ENCODE assay signal across 9 mouse cellular contexts in genomic region chr16:92286609-92287008, GRCm38 (mm10). TPM values are rescaled to one million over a fixed set of nuclear protein-coding genes. Genes with fewer than 3 reads are reported as not detected.
DNase-seq lines count a peak whose midpoint lies in the region; ATAC-seq and TF ChIP-seq lines count a peak whose summit lies in the region.
"Had no signal": no experiment of that assay in that cellular context is flagged by ENCODE, and none has a peak within 500 bp of the region (broad histone marks: within the 10 kb centered on the region; RNA-seq: fewer than 3 reads in every experiment).

No protein-coding gene starts in this region.

- WGBS in kidney, embryonic 14.5 days, result 10% methylated on average over 7 of the region's 7 CpGs
- 9% methylated on average over 7 of the region's 7 CpGs for WGBS in liver, adult 2 months

- peak; percentile 70 for TF ChIP-seq CTCF in liver, adult 2 months (IDR thresholded peaks at IDR 0.05; ENCODE audit: low read depth, low read length)

- no peak for TF ChIP-seq POLR2A in liver, adult 2 months (IDR thresholded peaks at IDR 0.05; ENCODE audit: extremely low read depth, insufficient read depth, low read length)

- no peak overlapping the region for H3K4me3 ChIP-seq in kidney, embryonic 14.5 days (ENCODE audit: low read length)
- no peak overlapping the region for H3K4me3 ChIP-seq in liver, adult 2 months (ENCODE audit: insufficient read depth, low read depth, low read length)

- 0 out of 2 replicates have a peak, but pooled peaks cover 3% of the 10 kb centered on the region for H3K27me3 ChIP-seq in kidney, embryonic 14.5 days (ENCODE audit: control insufficient read depth, insufficient read depth, low read length)
- H3K27me3 ChIP-seq in liver, adult 2 months (ENCODE audit: control insufficient read depth, insufficient read depth, low read length), result peaks cover 2% of the 10 kb centered on the region; the same call in 1 of the 2 replicates

- H3K79me2 ChIP-seq in liver, adult 2 months (ENCODE audit: control insufficient read depth, insufficient read depth, low read length), result no peaks in the 10 kb centered on the region

- H3K4me2 ChIP-seq in kidney, embryonic 14.5 days (replicated peaks; ENCODE audit: low read depth, low read length), result no peak overlapping the region

- ATAC-seq in kidney, embryonic 14.5 days (ENCODE audit: low FRiP score, low TSS enrichment), result peak; percentile 64; the same call in 1 of the 2 replicates

- DNase-seq in A20 (ENCODE audit: low read depth, low spot score) (peak; percentile 68), R1 (ENCODE audit: low read depth, low spot score) (peak; percentile 85)
- peak; percentile 96 to 99 for DNase-seq in cerebellum, postnatal 10 days
- DNase-seq in gastrocnemius, adult 8-10 months (ENCODE audit: low spot score in 2 of 2), result peak; percentile 66 to 77
- peak; percentile 46 for DNase-seq in liver, adult 2 months (ENCODE audit: extremely low read depth, low read depth, low spot score)
- peak; percentile 93 for DNase-seq in ovary, postnatal 14 days (ENCODE audit: low spot score)
- peak; percentile 74 for DNase-seq in thymus, postnatal 0 days (ENCODE audit: low spot score)

- no peak overlapping the region for H3K9ac ChIP-seq in kidney, embryonic 14.5 days (ENCODE audit: low read depth, low read length)
- no peak overlapping the region for H3K9ac ChIP-seq in liver, adult 2 months (ENCODE audit: low read depth, low read length)

- H3K36me3 ChIP-seq in kidney, embryonic 14.5 days (ENCODE audit: control insufficient read depth, insufficient read depth, low read length), result no peaks in the 10 kb centered on the region
- H3K36me3 ChIP-seq in liver, adult 2 months (ENCODE audit: control insufficient read depth, insufficient read depth, low read length), result no peaks in the 10 kb centered on the region

- no peaks in the 10 kb centered on the region for H3K9me3 ChIP-seq in kidney, embryonic 14.5 days (ENCODE audit: control insufficient read depth, low read length)

- no peak overlapping the region for H3K27ac ChIP-seq in kidney, embryonic 14.5 days (ENCODE audit: low read depth, low read length)
- no peak overlapping the region for H3K27ac ChIP-seq in liver, adult 2 months (replicated peaks; ENCODE audit: insufficient read depth, low read depth, low read length)

- H3K4me1 ChIP-seq in kidney, embryonic 14.5 days (ENCODE audit: control insufficient read depth, insufficient read depth, low read length), result no peaks in the 10 kb centered on the region
- no peaks in the 10 kb centered on the region for H3K4me1 ChIP-seq in liver, adult 2 months (ENCODE audit: control insufficient read depth, insufficient read depth, low read length)

RNA-seq across cellular contexts. Expression of gene Kcne2, which starts 5.6 kb away (rescaled TPM):
- not detected for total RNA-seq in gastrocnemius, adult 8-10 months (2022)
- not detected in 2 replicates for polyA plus RNA-seq in kidney, embryonic 14.5 days (2014; fragmentation: Nextera tagmentation; extraction: Ambion mirVana)
- total RNA-seq in liver, adult 2 months (2014; rRNA removed), result not detected in 2 replicates
- polyA plus RNA-seq in liver, adult 2 months (2012; rRNA removed), result not detected in 2 replicates
- polyA plus RNA-seq in thymus, postnatal 0 days (2015; fragmentation: Nextera tagmentation; extraction: Ambion mirVana), result 0.13 TPM in 1 of 2 replicates, not detected in the other

RNA-seq across cellular contexts. Expression of gene Smim11, which starts 14.5 kb away (rescaled TPM):
- 10 to 100 TPM; 58.7 to 64.9 (median 60.5) TPM for total RNA-seq in gastrocnemius, adult 8-10 months (2022)
- 125 and 160 TPM in 2 replicates for polyA plus RNA-seq in kidney, embryonic 14.5 days (2014; fragmentation: Nextera tagmentation; extraction: Ambion mirVana)
- total RNA-seq in liver, adult 2 months (2014; rRNA removed), result 17.4 and 22.3 TPM in 2 replicates
- polyA plus RNA-seq in liver, adult 2 months (2012; rRNA removed), result 13.6 and 19.2 TPM in 2 replicates
- 157 and 168 TPM in 2 replicates for polyA plus RNA-seq in thymus, postnatal 0 days (2015; fragmentation: Nextera tagmentation; extraction: Ambion mirVana)

RNA-seq across cellular contexts. Expression of gene Fam243, which starts 34.6 kb away (rescaled TPM):
- not detected for total RNA-seq in gastrocnemius, adult 8-10 months (2022)
- polyA plus RNA-seq in kidney, embryonic 14.5 days (2014; fragmentation: Nextera tagmentation; extraction: Ambion mirVana), result 0.08 TPM in 1 of 2 replicates, not detected in the other
- not detected in 2 replicates for total RNA-seq in liver, adult 2 months (2014; rRNA removed)
- not detected in 2 replicates for polyA plus RNA-seq in liver, adult 2 months (2012; rRNA removed)
- 0.05 TPM in 1 of 2 replicates, not detected in the other for polyA plus RNA-seq in thymus, postnatal 0 days (2015; fragmentation: Nextera tagmentation; extraction: Ambion mirVana)
- polyA plus RNA-seq: heart, embryonic 14.5 days had no signal

Comparison
In these comparisons a context has a peak if more than half of its experiments do, and no peak if none do; other contexts are left out.
1. DNase-seq: peak in every context shown above with its lines; median percentile 98 in cerebellum, postnatal 10 days; 93 in ovary, postnatal 14 days; 85 in R1; 74 in thymus, postnatal 0 days; 72 in gastrocnemius, adult 8-10 months; 68 in A20; 46 in liver, adult 2 months.